Mouse (Mus musculus) inflammation-experienced regulatory T-cells, adult 6 months (primary cell): ENCODE results near the gene Il15ra. TPM values are rescaled to one million over a fixed set of nuclear protein-coding genes. Genes with fewer than 3 reads are reported as not detected.

Source experiments
- ATAC-seq: one replicate; pipeline ENCODE4 v1.8.0; 2017
- polyA plus RNA-seq, 3 experiments: library from polyadenylated mRNA; unstranded; fragments of 100-300 nt; shearing (Covaris generic); gene quantifications; one replicate each; pipeline ENCODE4 v1.2.1; 2017

Il15ra gene
- polyA plus RNA-seq, 3 experiments from 2014 or later = 26.6 to 36.7 (median 29.9) TPM

GRCm38 (mm10) chr2:11778087-11778823 lies 73.2 kb downstream of the Il15ra start:
- ATAC-seq = peak; percentile 84

Other genes with a start within 250 kb of the Il15ra start
- 10 to 100 TPM; 15.8 to 18.2 (median 16.4) TPM for gene Pfkfb3, start 151.2 kb upstream of the Il15ra start, polyA plus RNA-seq
- gene Rbm17, start 101.1 kb upstream of the Il15ra start, polyA plus RNA-seq = 10 to 100 TPM; 31.6 to 40.5 (median 38.6) TPM
- gene Gm17490, start 79.0 kb upstream of the Il15ra start, polyA plus RNA-seq = not detected
- 100 to 1,000 TPM in 2 of 3 experiments, 10 to 100 TPM in 1; 79.6 to 261 (median 234) TPM for gene Il2ra, start 62.5 kb upstream of the Il15ra start, polyA plus RNA-seq
- 10 to 100 TPM; 36.6 to 40.4 (median 38.2) TPM for gene Fbh1, start 72.3 kb downstream of the Il15ra start, polyA plus RNA-seq
- 10 to 100 TPM; 27.2 to 65.0 (median 41.6) TPM for gene Ankrd16, start 72.6 kb downstream of the Il15ra start, polyA plus RNA-seq